Mouse (Mus musculus) heart, adult 2 months (tissue): ENCODE data around the gene Med11.

Source experiments
- CTCF ChIP-seq: fragments of 200-600 bp; IDR thresholded peaks from 2 replicates; pipeline ENCODE4 v1.8.1; 2022; ENCODE audit warnings: antibody characterized with exemption, mild to moderate bottlenecking, moderate library complexity
- EP300 ChIP-seq: fragments of 200-500 bp; IDR thresholded peaks from 2 replicates; pipeline ENCODE4 v1.6.1; 2011; ENCODE audit warnings: low read depth, low read length, control low read depth; ENCODE audit not compliant: insufficient read depth
- POLR2A ChIP-seq: fragments of 200-500 bp; IDR thresholded peaks from 2 replicates; pipeline ENCODE4 v1.6.1; 2011; ENCODE audit warnings: mild to moderate bottlenecking, low read depth, low read length, control low read depth; ENCODE audit not compliant: insufficient read depth

DNA sequence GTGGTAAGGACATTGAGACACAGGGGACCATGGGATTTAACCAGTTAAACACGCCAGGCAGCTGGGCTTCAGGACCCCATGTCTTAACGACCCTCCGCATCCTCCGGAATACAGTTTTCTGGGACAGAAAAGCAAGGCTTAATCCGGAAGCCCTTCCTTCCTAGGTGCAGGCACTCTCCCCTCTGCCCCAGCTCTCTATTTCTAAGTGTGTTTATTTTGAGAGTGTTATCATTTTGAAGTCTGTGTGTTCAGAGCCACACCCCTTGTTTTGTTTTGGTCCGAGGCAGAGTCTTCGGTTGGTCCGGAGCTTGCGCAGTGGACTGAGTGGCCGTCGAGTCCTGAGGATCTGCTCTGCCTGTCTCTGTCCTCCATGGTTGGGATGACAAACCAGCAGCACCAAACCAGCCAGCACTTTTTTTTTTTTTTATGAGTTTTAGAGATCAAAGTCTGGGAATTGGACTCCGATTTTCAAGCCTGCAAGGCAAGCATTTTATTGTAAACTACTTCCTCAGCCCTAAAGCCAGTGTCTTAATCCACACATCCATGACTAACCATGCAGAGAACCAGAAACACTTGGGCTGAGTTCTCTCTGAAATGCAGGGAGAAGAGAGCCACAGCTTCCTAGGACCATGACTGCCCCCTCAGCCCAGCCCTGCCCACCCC, 23.3 kb downstream of the Med11 start:
- TF ChIP-seq POLR2A, result no peak
- TF ChIP-seq CTCF, result no peak
- no peak for TF ChIP-seq EP300
